Mouse (Mus musculus) forebrain, postnatal 0 days (tissue): ENCODE measurements around the gene Naf1. TPM values are rescaled to one million over a fixed set of nuclear protein-coding genes. Genes with fewer than 3 reads are reported as not detected.

Experiments used
- ATAC-seq: fragments of 200-750 bp; cut with Nextera tagmentation; 2 replicates; pipeline ENCODE4 v1.8.0; 2017; ENCODE audit warnings: mild to moderate bottlenecking, moderate library complexity
- DNase-seq: peaks from one replicate; pipeline ENCODE4 v3.0.0-alpha.2; 2015
- H3K27ac ChIP-seq: fragments of 300-500 bp; sonication (generic); 2 replicates; pipeline ENCODE4 v1.5.1; 2014; ENCODE audit warnings: low read depth, mild to moderate bottlenecking, antibody characterized with exemption, low read length, moderate library complexity, mixed read lengths
- H3K27me3 ChIP-seq: fragments of 300-500 bp; sonication (generic); 2 replicates; pipeline ENCODE4 v1.6.1; 2014; ENCODE audit warnings: mild to moderate bottlenecking, low read length, mixed read lengths; ENCODE audit not compliant: insufficient read depth
- H3K36me3 ChIP-seq: fragments of 300-500 bp; sonication (generic); 2 replicates; pipeline ENCODE4 v1.6.1; 2014; ENCODE audit warnings: mild to moderate bottlenecking, moderate library complexity; ENCODE audit not compliant: insufficient read depth
- H3K4me1 ChIP-seq: fragments of 300-500 bp; sonication (generic); 2 replicates; pipeline ENCODE4 v1.6.1; 2014; ENCODE audit warnings: antibody characterized with exemption; ENCODE audit not compliant: insufficient read depth
- H3K4me2 ChIP-seq: fragments of 300-500 bp; sonication (generic); 2 replicates; pipeline ENCODE4 v1.6.1; 2014; ENCODE audit warnings: low read depth, mild to moderate bottlenecking, moderate library complexity
- H3K4me3 ChIP-seq: fragments of 300-500 bp; sonication (generic); 2 replicates; pipeline ENCODE4 v1.5.1; 2014; ENCODE audit warnings: low read depth, low read length, mixed read lengths
- H3K9ac ChIP-seq: fragments of 300-500 bp; sonication (generic); 2 replicates; pipeline ENCODE4 v1.6.1; 2014; ENCODE audit warnings: mild to moderate bottlenecking
- H3K9me3 ChIP-seq: fragments of 300-500 bp; sonication (generic); 2 replicates; pipeline ENCODE4 v1.6.1; 2016; ENCODE audit warnings: low read length
- CTCF ChIP-seq: sonication (generic); IDR thresholded peaks from 2 replicates; pipeline ENCODE4 v1.5.1; 2016; ENCODE audit warnings: antibody characterized with exemption, control low read depth, low read depth
- WGBS: fragments of 180-500 bp; shearing (Covaris S2); extraction: QIAGEN DNeasy Blood & Tissue Kit; methylation state at CpG from one replicate; pipeline ENCODE4 v1.1.7; 2014; 5-methylcytosine and 5-hydroxymethylcytosine counted together
- polyA plus RNA-seq: library from polyadenylated mRNA; unstranded; fragments of >200 nt; fragmentation: Nextera tagmentation; extraction: Ambion mirVana; gene quantifications from 2 replicates; pipeline ENCODE4 v1.2.1, GENCODE M21; 2015
- total RNA-seq: library from RNA; depleted of rRNA; stranded (reverse); fragments of >200 nt; gene quantifications from 2 replicates; pipeline ENCODE4 v1.2.3, GENCODE M21; 2014; rRNA removed

Naf1 gene
- total RNA-seq (10.1 and 11.7 TPM in 2 replicates), polyA plus RNA-seq (2.0 and 2.3 TPM in 2 replicates)

- under 1% methylated on average over 37 of the region's 37 CpGs for WGBS
- peak within 1 kb of the TSS; percentile 76 for H3K4me3 ChIP-seq
- H3K36me3 ChIP-seq: no peaks in the 10 kb centered on the region
- H3K27ac ChIP-seq: peak within 1 kb of the TSS; percentile 60
- no peaks in the 10 kb centered on the region for H3K9me3 ChIP-seq
- peak within 1 kb of the TSS; percentile 76 for H3K4me2 ChIP-seq
- peaks cover 23% of the 10 kb centered on the region for H3K4me1 ChIP-seq
- peak within 1 kb of the TSS; percentile 72 for H3K9ac ChIP-seq
- ATAC-seq (peak; percentile 98), DNase-seq (peak; percentile 97)
- TF ChIP-seq CTCF: no peak
- no peaks in the 10 kb centered on the region for H3K27me3 ChIP-seq
Measured at GRCm38 (mm10) chr8:66860023-66860422, at the start of gene Naf1. Gene Naf1 (plus strand): TSS chr8:66860217.

- Histone ChIP-seq H3K27ac (0 out of 2 replicates have a peak overlapping the region, but pooled peaks have one; percentile 4), H3K4me3 (peak overlapping the region; percentile 76), H3K4me2 (peak overlapping the region; percentile 76), H3K4me1 (peaks cover 23% of the 10 kb centered on the region), H3K36me3 (no peaks in the 10 kb centered on the region), H3K9ac (peak overlapping the region; percentile 72), H3K27me3 (no peaks in the 10 kb centered on the region), H3K9me3 (no peaks in the 10 kb centered on the region)
- ATAC-seq (peak; percentile 55), DNase-seq (peak; percentile 47)
- TF ChIP-seq CTCF: no peak
- WGBS: 4% methylated on average over 46 of the region's 46 CpGs
Measured at GRCm38 (mm10) chr8:66860921-66861588, 1.0 kb downstream of the Naf1 start.

GRCm38 (mm10) chr8:66861589-66862500, 1.8 kb downstream of the Naf1 start:
- Histone ChIP-seq H3K4me3 (peak overlapping the region; percentile 76), H3K36me3 (no peaks in the 10 kb centered on the region), H3K27me3 (no peaks in the 10 kb centered on the region), H3K27ac (no peak overlapping the region), H3K4me1 (peaks cover 23% of the 10 kb centered on the region), H3K9me3 (no peaks in the 10 kb centered on the region), H3K4me2 (peak overlapping the region; percentile 76), H3K9ac (0 out of 2 replicates have a peak overlapping the region, but pooled peaks have one; percentile 72)
- ATAC-seq (no peak), DNase-seq (peak; percentile 17)
- no peak for TF ChIP-seq CTCF
- 59% methylated on average over 5 of the region's 5 CpGs for WGBS

- peaks cover 23% of the 10 kb centered on the region for H3K4me1 ChIP-seq
- no peak overlapping the region for H3K4me2 ChIP-seq
- no peaks in the 10 kb centered on the region for H3K27me3 ChIP-seq
- H3K27ac ChIP-seq: no peak overlapping the region
- WGBS: 95% methylated on average over 3 of the region's 3 CpGs
- H3K9me3 ChIP-seq: no peaks in the 10 kb centered on the region
- H3K36me3 ChIP-seq: no peaks in the 10 kb centered on the region
- no peak overlapping the region for H3K9ac ChIP-seq
- TF ChIP-seq CTCF: no peak
- no peak overlapping the region for H3K4me3 ChIP-seq
- ATAC-seq (no peak), DNase-seq (no peak)
Measured at GRCm38 (mm10) chr8:66863761-66864160, 3.7 kb downstream of the Naf1 start.

GRCm38 (mm10) chr8:66865120-66865519, 5.1 kb downstream of the Naf1 start:
- Histone ChIP-seq H3K27me3 (no peaks in the 10 kb centered on the region), H3K4me1 (peaks cover 23% of the 10 kb centered on the region), H3K9ac (no peak overlapping the region), H3K9me3 (no peaks in the 10 kb centered on the region), H3K36me3 (no peaks in the 10 kb centered on the region), H3K4me3 (no peak overlapping the region), H3K27ac (no peak overlapping the region), H3K4me2 (no peak overlapping the region)
- no peak for DNase-seq
- ATAC-seq: no peak
- no peak for TF ChIP-seq CTCF
- 72% methylated on average over 1 of the region's 1 CpGs for WGBS

- no peak for TF ChIP-seq CTCF
- Histone ChIP-seq H3K9ac (no peak overlapping the region), H3K27me3 (no peaks in the 10 kb centered on the region), H3K27ac (no peak overlapping the region), H3K4me1 (peaks cover 8% of the 10 kb centered on the region; the same call in 1 of the 2 replicates), H3K4me3 (no peak overlapping the region), H3K36me3 (no peaks in the 10 kb centered on the region), H3K4me2 (no peak overlapping the region), H3K9me3 (no peaks in the 10 kb centered on the region)
- WGBS: 62% methylated on average over 3 of the region's 3 CpGs
- DNase-seq (no peak), ATAC-seq (no peak)
Measured at GRCm38 (mm10) chr8:66867679-66868078, 7.7 kb downstream of the Naf1 start.
